Mouse (Mus musculus): ENCODE measurements around the gene Kalrn. TPM values are rescaled to one million over a fixed set of nuclear protein-coding genes. Genes with fewer than 3 reads are reported as not detected.

The Kalrn gene
- polyA plus RNA-seq, 1 experiment from 2014 or later, result 16.6 TPM

- Histone ChIP-seq H3K27me3 (ENCODE audit: insufficient read depth, poor library complexity, severe bottlenecking) (no peaks in the 10 kb centered on the region), H3K4me1 (replicated peaks) (peaks cover 36% of the 10 kb centered on the region), H3K27ac (no peak overlapping the region), H3K9me3 (no peaks in the 10 kb centered on the region), H3K4me3 (no peak overlapping the region), H3K36me3 (no peaks in the 10 kb centered on the region)
- no peak for DNase-seq (ENCODE audit: low spot score)
- 88% methylated on average over 4 of the region's 4 CpGs for WGBS
Observed at GRCm38 (mm10) chr16:33936885-33937284, 636.4 kb downstream of the Kalrn start.

GRCm38 (mm10) chr16:33935407-33935785, 637.9 kb downstream of the Kalrn start:
- no peak for DNase-seq (ENCODE audit: low spot score)
- H3K27me3 ChIP-seq (ENCODE audit: insufficient read depth, poor library complexity, severe bottlenecking), result no peaks in the 10 kb centered on the region
- 95% methylated on average over 6 of the region's 6 CpGs for WGBS
- H3K27ac ChIP-seq, result no peak overlapping the region
- H3K9me3 ChIP-seq, result no peaks in the 10 kb centered on the region
- H3K36me3 ChIP-seq, result no peaks in the 10 kb centered on the region
- H3K4me3 ChIP-seq, result no peak overlapping the region
- H3K4me1 ChIP-seq (replicated peaks), result peaks cover 24% of the 10 kb centered on the region

- peaks cover 19% of the 10 kb centered on the region for H3K4me1 ChIP-seq (replicated peaks)
- WGBS, result 81% methylated on average over 5 of the region's 5 CpGs
- H3K27ac ChIP-seq, result no peak overlapping the region
- H3K9me3 ChIP-seq, result no peaks in the 10 kb centered on the region
- DNase-seq (ENCODE audit: low spot score), result no peak
- no peak overlapping the region for H3K4me3 ChIP-seq
- H3K36me3 ChIP-seq, result no peaks in the 10 kb centered on the region
- H3K27me3 ChIP-seq (ENCODE audit: insufficient read depth, poor library complexity, severe bottlenecking), result no peaks in the 10 kb centered on the region
Observed at GRCm38 (mm10) chr16:33934701-33935406, 638.5 kb downstream of the Kalrn start.

- H3K36me3 ChIP-seq, result no peaks in the 10 kb centered on the region
- H3K27me3 ChIP-seq (ENCODE audit: insufficient read depth, poor library complexity, severe bottlenecking), result no peaks in the 10 kb centered on the region
- H3K4me3 ChIP-seq, result no peak overlapping the region
- 93% methylated on average over 11 of the region's 11 CpGs for WGBS
- H3K27ac ChIP-seq, result no peak overlapping the region
- no peaks in the 10 kb centered on the region for H3K9me3 ChIP-seq
- 0 out of 2 replicates have a peak, but pooled peaks cover 5% of the 10 kb centered on the region for H3K4me1 ChIP-seq (replicated peaks)
- no peak for DNase-seq (ENCODE audit: low spot score)
Observed at GRCm38 (mm10) chr16:33933411-33933810, 639.9 kb downstream of the Kalrn start.

- H3K27ac ChIP-seq, result no peak overlapping the region
- 60% methylated on average over 5 of the region's 5 CpGs for WGBS
- no peak for DNase-seq (ENCODE audit: low spot score)
- no peaks in the 10 kb centered on the region for H3K9me3 ChIP-seq
- H3K27me3 ChIP-seq (ENCODE audit: insufficient read depth, poor library complexity, severe bottlenecking), result no peaks in the 10 kb centered on the region
- H3K36me3 ChIP-seq, result no peaks in the 10 kb centered on the region
- H3K4me1 ChIP-seq (replicated peaks), result 0 out of 2 replicates have a peak, but pooled peaks cover 3% of the 10 kb centered on the region
- H3K4me3 ChIP-seq, result no peak overlapping the region
Observed at GRCm38 (mm10) chr16:33932126-33932525, 641.2 kb downstream of the Kalrn start.

GRCm38 (mm10) chr16:33931682-33932081, 641.6 kb downstream of the Kalrn start:
- WGBS, result 51% methylated on average over 2 of the region's 2 CpGs
- H3K36me3 ChIP-seq, result no peaks in the 10 kb centered on the region
- no peak overlapping the region for H3K27ac ChIP-seq
- H3K4me3 ChIP-seq, result no peak overlapping the region
- H3K9me3 ChIP-seq, result no peaks in the 10 kb centered on the region
- 0 out of 2 replicates have a peak, but pooled peaks cover 3% of the 10 kb centered on the region for H3K4me1 ChIP-seq (replicated peaks)
- no peaks in the 10 kb centered on the region for H3K27me3 ChIP-seq (ENCODE audit: insufficient read depth, poor library complexity, severe bottlenecking)
- DNase-seq (ENCODE audit: low spot score), result no peak

- no peaks in the 10 kb centered on the region for H3K36me3 ChIP-seq
- WGBS, result 90% methylated on average over 6 of the region's 6 CpGs
- H3K27ac ChIP-seq, result no peak overlapping the region
Observed at GRCm38 (mm10) chr16:33930785-33931184, 642.5 kb downstream of the Kalrn start.

GRCm38 (mm10) chr16:33928788-33929462, 644.4 kb downstream of the Kalrn start:
- no peaks in the 10 kb centered on the region for H3K36me3 ChIP-seq
- WGBS, result 89% methylated on average over 9 of the region's 9 CpGs
- no peak overlapping the region for H3K27ac ChIP-seq
- H3K4me1 ChIP-seq (replicated peaks), result no peaks in the 10 kb centered on the region
- no peak overlapping the region for H3K4me3 ChIP-seq
- H3K9me3 ChIP-seq, result no peaks in the 10 kb centered on the region
- H3K27me3 ChIP-seq (ENCODE audit: insufficient read depth, poor library complexity, severe bottlenecking), result no peaks in the 10 kb centered on the region
- no peak for DNase-seq (ENCODE audit: low spot score)

More at GRCm38 (mm10) chr16:33930785-33931184, 642.5 kb downstream of the Kalrn start:
- H3K27me3 ChIP-seq (ENCODE audit: insufficient read depth, poor library complexity, severe bottlenecking), result no peaks in the 10 kb centered on the region
- no peak overlapping the region for H3K4me3 ChIP-seq
- H3K4me1 ChIP-seq (replicated peaks), result 0 out of 2 replicates have a peak, but pooled peaks cover 3% of the 10 kb centered on the region
- H3K9me3 ChIP-seq, result no peaks in the 10 kb centered on the region
- no peak for DNase-seq (ENCODE audit: low spot score)

- DNase-seq (ENCODE audit: low spot score), result no peak
- Histone ChIP-seq H3K36me3 (no peaks in the 10 kb centered on the region), H3K4me1 (replicated peaks) (peaks cover 7% of the 10 kb centered on the region), H3K27me3 (ENCODE audit: insufficient read depth, poor library complexity, severe bottlenecking) (no peaks in the 10 kb centered on the region), H3K27ac (no peak overlapping the region), H3K4me3 (no peak overlapping the region), H3K9me3 (no peaks in the 10 kb centered on the region)
- 77% methylated on average over 6 of the region's 6 CpGs for WGBS
Observed at GRCm38 (mm10) chr16:33927263-33927824, 646.0 kb downstream of the Kalrn start.

- Histone ChIP-seq H3K4me1 (replicated peaks) (peaks cover 18% of the 10 kb centered on the region), H3K36me3 (no peaks in the 10 kb centered on the region), H3K27me3 (ENCODE audit: insufficient read depth, poor library complexity, severe bottlenecking) (no peaks in the 10 kb centered on the region), H3K4me3 (no peak overlapping the region), H3K9me3 (no peaks in the 10 kb centered on the region), H3K27ac (no peak overlapping the region)
- DNase-seq (ENCODE audit: low spot score), result no peak
- 88% methylated on average over 8 of the region's 8 CpGs for WGBS
Observed at GRCm38 (mm10) chr16:33923758-33924157, 649.6 kb downstream of the Kalrn start.

- WGBS, result 78% methylated on average over 5 of the region's 5 CpGs
- Histone ChIP-seq H3K27me3 (ENCODE audit: insufficient read depth, poor library complexity, severe bottlenecking) (no peaks in the 10 kb centered on the region), H3K36me3 (no peaks in the 10 kb centered on the region), H3K9me3 (no peaks in the 10 kb centered on the region), H3K4me1 (replicated peaks) (peaks cover 20% of the 10 kb centered on the region), H3K27ac (no peak overlapping the region), H3K4me3 (no peak overlapping the region)
- DNase-seq (ENCODE audit: low spot score), result no peak
Observed at GRCm38 (mm10) chr16:33923001-33923316, 650.4 kb downstream of the Kalrn start.

- no peaks in the 10 kb centered on the region for H3K27me3 ChIP-seq (ENCODE audit: insufficient read depth, poor library complexity, severe bottlenecking)
- peaks cover 22% of the 10 kb centered on the region for H3K4me1 ChIP-seq (replicated peaks)
- 70% methylated on average over 18 of the region's 18 CpGs for WGBS
- no peaks in the 10 kb centered on the region for H3K9me3 ChIP-seq
- peak; percentile 21 for DNase-seq (ENCODE audit: low spot score)
- no peak overlapping the region for H3K4me3 ChIP-seq
- H3K36me3 ChIP-seq, result no peaks in the 10 kb centered on the region
- H3K27ac ChIP-seq, result peak overlapping the region; percentile 73
Observed at GRCm38 (mm10) chr16:33922111-33923000, 651.0 kb downstream of the Kalrn start.
